Mouse (Mus musculus): ENCODE results near the gene Phykpl. TPM values are rescaled to one million over a fixed set of nuclear protein-coding genes. Genes with fewer than 3 reads are reported as not detected.
A peak's percentile ranks its signal among the peaks of the same experiment; 100 is the strongest.

The Phykpl gene
- polyA plus RNA-seq, 1 experiment from 2014 or later: 22.2 TPM

DNA sequence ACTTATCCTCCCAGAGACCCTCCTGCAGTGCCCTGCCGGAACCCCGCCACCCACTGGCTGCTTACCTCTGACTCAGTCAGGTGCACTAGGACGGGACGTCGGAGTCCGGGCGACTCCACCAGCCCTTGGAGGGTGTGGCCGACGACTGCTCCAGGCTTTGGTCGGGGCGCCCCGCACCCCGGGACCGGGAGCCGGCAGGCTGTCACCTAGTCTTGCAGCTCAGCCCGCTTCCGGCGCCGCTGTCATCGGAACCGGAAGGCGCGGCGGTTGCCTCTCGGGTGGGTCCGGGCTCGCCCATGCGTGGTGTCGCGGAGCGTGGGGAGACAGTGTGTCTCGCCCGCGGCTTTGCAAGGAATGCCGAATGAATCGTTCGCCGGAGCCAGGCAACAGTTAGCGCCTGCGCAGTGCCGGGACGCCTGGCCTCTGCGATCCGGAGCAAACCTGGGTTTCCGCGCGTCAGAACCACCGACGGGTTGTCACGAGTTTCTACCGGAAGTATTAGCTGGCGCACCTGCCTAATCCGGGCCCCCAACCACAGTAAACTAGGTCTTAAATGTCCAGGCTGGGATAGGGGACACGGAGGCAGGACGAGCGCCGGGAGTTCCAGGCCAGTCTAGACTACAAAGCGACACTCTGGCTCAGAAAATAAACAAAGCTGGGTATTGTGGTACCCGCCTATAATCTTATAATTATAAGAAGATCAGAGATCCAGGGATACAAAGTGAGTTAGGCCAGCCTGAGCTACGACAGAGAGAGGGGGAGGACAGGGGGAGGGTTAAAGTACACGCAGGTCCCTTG is 51.2 kb downstream of the Phykpl start, which contains the start of gene Rmnd5b:
Gene Rmnd5b (minus strand): TSS at position 372 of the 798 bp plus-strand sequence.
- under 1% methylated on average over 61 of the region's 61 CpGs for WGBS
- ATAC-seq (replicated peaks; ENCODE audit: low FRiP score): peak; percentile 70
- Histone ChIP-seq H3K9ac (peak within 1 kb of the TSS; percentile 73), H3K27me3 (no peaks in the 10 kb centered on the region), H3K4me2 (peak within 1 kb of the TSS; percentile 85), H3K27ac (peak within 1 kb of the TSS; percentile 90), H3K9me3 (replicated peaks) (no peaks in the 10 kb centered on the region), H3K4me3 (replicated peaks) (peak within 1 kb of the TSS; percentile 85), H3K36me3 (no peaks in the 10 kb centered on the region), H3K4me1 (peaks cover 49% of the 10 kb centered on the region)

GRCm38 (mm10) chr11:51636323-51636684 is 51.7 kb downstream of the Phykpl start:
- Histone ChIP-seq H3K4me2 (peak overlapping the region; percentile 85), H3K4me3 (replicated peaks) (peak overlapping the region; percentile 85), H3K9ac (peak overlapping the region; percentile 73), H3K4me1 (peaks cover 43% of the 10 kb centered on the region), H3K9me3 (replicated peaks) (no peaks in the 10 kb centered on the region), H3K27ac (peak overlapping the region; percentile 90), H3K27me3 (no peaks in the 10 kb centered on the region), H3K36me3 (no peaks in the 10 kb centered on the region)
- 2% methylated on average over 6 of the region's 6 CpGs for WGBS
- peak; percentile 53; the same call in 1 of the 2 replicates for ATAC-seq (replicated peaks; ENCODE audit: low FRiP score)

GRCm38 (mm10) chr11:51637971-51638414 is 53.4 kb downstream of the Phykpl start:
- Histone ChIP-seq H3K9ac (peak overlapping the region; percentile 29; the same call in 1 of the 2 replicates), H3K9me3 (replicated peaks) (no peaks in the 10 kb centered on the region), H3K36me3 (peaks cover 11% of the 10 kb centered on the region), H3K4me2 (peak overlapping the region; percentile 57), H3K27ac (peak overlapping the region; percentile 64), H3K27me3 (no peaks in the 10 kb centered on the region), H3K4me1 (peaks cover 28% of the 10 kb centered on the region), H3K4me3 (replicated peaks) (peak overlapping the region; percentile 27)
- WGBS: 5% methylated on average over 17 of the region's 17 CpGs
- ATAC-seq (replicated peaks; ENCODE audit: low FRiP score): 0 out of 2 replicates have a peak, but pooled peaks have one; percentile 9

GRCm38 (mm10) chr11:51638497-51638896 is 53.9 kb downstream of the Phykpl start:
- no peak for ATAC-seq (replicated peaks; ENCODE audit: low FRiP score)
- H3K36me3 ChIP-seq: peaks cover 16% of the 10 kb centered on the region
- H3K4me1 ChIP-seq: peaks cover 28% of the 10 kb centered on the region
- peak overlapping the region; percentile 57 for H3K4me2 ChIP-seq
- no peak overlapping the region for H3K4me3 ChIP-seq (replicated peaks)
- H3K27ac ChIP-seq: peak overlapping the region; percentile 64
- no peak overlapping the region for H3K9ac ChIP-seq
- H3K27me3 ChIP-seq: no peaks in the 10 kb centered on the region
- H3K9me3 ChIP-seq (replicated peaks): no peaks in the 10 kb centered on the region
- WGBS: 71% methylated on average over 5 of the region's 5 CpGs

DNA sequence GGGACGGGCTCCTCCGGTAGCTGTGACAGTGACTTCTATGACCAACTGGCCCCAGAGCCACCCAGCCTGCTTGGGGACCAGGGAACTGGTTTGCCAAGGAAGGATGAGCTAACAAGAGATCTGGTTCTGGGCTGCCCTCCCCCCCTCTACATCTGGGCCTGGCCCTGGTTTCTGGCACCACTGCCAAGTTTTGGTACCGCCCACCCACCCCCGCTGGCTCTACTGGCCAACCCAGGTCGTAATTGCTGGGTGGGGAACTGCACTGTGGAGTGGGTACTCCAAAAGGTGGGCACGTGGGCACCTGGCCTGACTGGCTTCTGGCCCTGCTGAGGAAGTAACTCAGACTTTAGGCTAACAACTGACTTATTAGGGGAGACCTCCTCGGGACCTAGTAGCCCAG is 56.2 kb downstream of the Phykpl start:
- Histone ChIP-seq H3K36me3 (peaks cover 39% of the 10 kb centered on the region), H3K27ac (no peak overlapping the region), H3K4me3 (replicated peaks) (no peak overlapping the region), H3K9me3 (replicated peaks) (no peaks in the 10 kb centered on the region), H3K9ac (no peak overlapping the region), H3K4me2 (no peak overlapping the region), H3K27me3 (no peaks in the 10 kb centered on the region), H3K4me1 (peaks cover 32% of the 10 kb centered on the region)
- 79% methylated on average over 7 of the region's 7 CpGs for WGBS
- no peak for ATAC-seq (replicated peaks; ENCODE audit: low FRiP score)

GRCm38 (mm10) chr11:51643202-51643601 is 58.6 kb downstream of the Phykpl start:
- H3K27me3 ChIP-seq: no peaks in the 10 kb centered on the region
- no peak for ATAC-seq (replicated peaks; ENCODE audit: low FRiP score)
- no peak overlapping the region for H3K4me3 ChIP-seq (replicated peaks)
- H3K4me2 ChIP-seq: no peak overlapping the region
- WGBS: 74% methylated on average over 9 of the region's 9 CpGs
- H3K9ac ChIP-seq: no peak overlapping the region
- H3K4me1 ChIP-seq: peaks cover 35% of the 10 kb centered on the region
- H3K27ac ChIP-seq: no peak overlapping the region
- H3K36me3 ChIP-seq: peaks cover 40% of the 10 kb centered on the region
- no peaks in the 10 kb centered on the region for H3K9me3 ChIP-seq (replicated peaks)

- no peak overlapping the region for H3K9ac ChIP-seq
- H3K9me3 ChIP-seq (replicated peaks): no peaks in the 10 kb centered on the region
- H3K4me3 ChIP-seq (replicated peaks): no peak overlapping the region
- ATAC-seq (replicated peaks; ENCODE audit: low FRiP score): no peak
- no peak overlapping the region for H3K27ac ChIP-seq
- H3K27me3 ChIP-seq: no peaks in the 10 kb centered on the region
- H3K4me2 ChIP-seq: no peak overlapping the region
- H3K36me3 ChIP-seq: peaks cover 40% of the 10 kb centered on the region
- 69% methylated on average over 15 of the region's 15 CpGs for WGBS
- peaks cover 39% of the 10 kb centered on the region for H3K4me1 ChIP-seq
Measured at GRCm38 (mm10) chr11:51643761-51644160, 59.2 kb downstream of the Phykpl start.

DNA sequence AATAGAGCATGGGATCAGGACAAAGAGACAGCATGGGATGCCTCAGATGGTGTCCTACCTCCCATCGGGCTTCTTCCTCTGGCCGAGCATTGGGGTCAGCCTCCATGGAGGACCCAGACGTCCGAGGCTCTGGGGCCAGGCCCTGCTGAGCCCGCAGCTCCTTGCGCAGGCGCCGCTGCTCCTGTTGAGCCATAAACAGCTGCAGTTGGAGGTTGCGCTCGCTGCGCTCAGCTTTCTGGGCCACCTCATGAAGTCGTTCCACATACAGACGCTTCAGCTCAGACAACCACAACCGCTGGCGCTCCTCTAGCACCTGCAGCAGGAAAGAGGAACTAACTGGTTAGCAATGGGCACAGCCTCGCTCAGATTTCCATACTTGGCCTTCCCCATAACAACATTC is 59.7 kb downstream of the Phykpl start:
- H3K9me3 ChIP-seq (replicated peaks): no peaks in the 10 kb centered on the region
- no peaks in the 10 kb centered on the region for H3K27me3 ChIP-seq
- H3K27ac ChIP-seq: no peak overlapping the region
- WGBS: 77% methylated on average over 16 of the region's 16 CpGs
- ATAC-seq (replicated peaks; ENCODE audit: low FRiP score): no peak
- no peak overlapping the region for H3K4me2 ChIP-seq
- H3K4me1 ChIP-seq: peaks cover 43% of the 10 kb centered on the region
- H3K9ac ChIP-seq: no peak overlapping the region
- H3K36me3 ChIP-seq: peaks cover 40% of the 10 kb centered on the region
- H3K4me3 ChIP-seq (replicated peaks): no peak overlapping the region

DNA sequence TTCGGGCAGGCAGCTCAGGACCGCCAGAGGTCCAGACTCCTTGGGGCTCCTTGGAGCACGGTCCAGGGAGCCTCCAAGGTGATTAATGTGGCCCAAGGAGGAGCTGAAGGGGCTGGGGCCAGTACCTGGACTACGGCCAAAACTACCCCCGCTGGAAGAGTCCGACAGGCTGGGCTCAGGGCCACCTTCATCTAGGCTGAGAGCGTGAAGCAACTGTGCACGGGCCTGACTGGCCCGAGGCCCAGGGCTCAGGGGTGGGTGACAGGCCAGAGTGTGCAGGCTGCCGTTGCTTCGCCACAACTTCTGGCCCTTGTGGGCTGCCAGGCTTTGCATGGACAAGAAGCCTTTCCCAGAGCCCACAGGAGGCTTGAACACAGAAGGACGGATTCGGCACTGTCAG is 60.7 kb downstream of the Phykpl start:
- ATAC-seq (replicated peaks; ENCODE audit: low FRiP score): no peak
- Histone ChIP-seq H3K4me3 (replicated peaks) (no peak overlapping the region), H3K27ac (no peak overlapping the region), H3K36me3 (peaks cover 40% of the 10 kb centered on the region), H3K27me3 (no peaks in the 10 kb centered on the region), H3K4me2 (0 out of 2 replicates have a peak overlapping the region, but pooled peaks have one; percentile 17), H3K9ac (no peak overlapping the region), H3K9me3 (replicated peaks) (no peaks in the 10 kb centered on the region), H3K4me1 (peaks cover 54% of the 10 kb centered on the region)
- WGBS: 63% methylated on average over 13 of the region's 13 CpGs

GRCm38 (mm10) chr11:51646245-51646644 is 61.7 kb downstream of the Phykpl start:
- no peaks in the 10 kb centered on the region for H3K9me3 ChIP-seq (replicated peaks)
- H3K4me3 ChIP-seq (replicated peaks): no peak overlapping the region
- WGBS: 64% methylated on average over 7 of the region's 7 CpGs
- H3K4me1 ChIP-seq: peaks cover 62% of the 10 kb centered on the region
- H3K36me3 ChIP-seq: peaks cover 40% of the 10 kb centered on the region
- no peak for ATAC-seq (replicated peaks; ENCODE audit: low FRiP score)
- H3K4me2 ChIP-seq: peak overlapping the region; percentile 17; the same call in 1 of the 2 replicates
- H3K9ac ChIP-seq: no peak overlapping the region
- peak overlapping the region; percentile 84 for H3K27ac ChIP-seq
- H3K27me3 ChIP-seq: no peaks in the 10 kb centered on the region

GRCm38 (mm10) chr11:51646751-51647667 is 62.5 kb downstream of the Phykpl start:
- peaks cover 38% of the 10 kb centered on the region for H3K36me3 ChIP-seq
- peak overlapping the region; percentile 84 for H3K27ac ChIP-seq
- H3K4me1 ChIP-seq: peaks cover 62% of the 10 kb centered on the region
- H3K9me3 ChIP-seq (replicated peaks): no peaks in the 10 kb centered on the region
- no peaks in the 10 kb centered on the region for H3K27me3 ChIP-seq
- H3K4me2 ChIP-seq: peak overlapping the region; percentile 97; the same call in 1 of the 2 replicates
- H3K9ac ChIP-seq: no peak overlapping the region
- WGBS: 57% methylated on average over 15 of the region's 15 CpGs
- no peak for ATAC-seq (replicated peaks; ENCODE audit: low FRiP score)
- peak overlapping the region; percentile 5; the same call in 1 of the 2 replicates for H3K4me3 ChIP-seq (replicated peaks)

Measured in kidney, embryonic 15.5 days (tissue).